30 mouse cellular contexts compared by ENCODE assay signal in genomic region chr6:72571826-72572225, GRCm38 (mm10). TPM values are rescaled to one million over a fixed set of nuclear protein-coding genes. Genes with fewer than 3 reads are reported as not detected.
DNase-seq lines count a peak whose midpoint lies in the region; ATAC-seq and TF ChIP-seq lines count a peak whose summit lies in the region.
"Had no signal": no experiment of that assay in that cellular context is flagged by ENCODE, and none has a peak within 500 bp of the region (broad histone marks: within the 10 kb centered on the region; RNA-seq: fewer than 3 reads in every experiment).

No protein-coding gene starts in this region.

- DNase-seq in heart, adult 18-20 months = peak; percentile 22 to 34
- DNase-seq in heart, adult 11 months = no peak
- no peak for DNase-seq in hindbrain, postnatal 0 days (ENCODE audit: low spot score)
- no peak for DNase-seq in hindbrain, embryonic 10.5 days (ENCODE audit: low spot score)
- peak; percentile 15 for DNase-seq in midbrain, postnatal 0 days (ENCODE audit: low spot score)
- DNase-seq in thymus, adult 18-20 months = no peak
- DNase-seq: adrenal gland, adult 8-10 months; adrenal gland, postnatal 25 days; cerebellum, adult 18-20 months; cerebellum, adult 9-10 months; cerebellum, postnatal 14 days; gastrocnemius, postnatal 14 days; kidney, adult 18-20 months had no signal

- no peaks in the 10 kb centered on the region for H3K9me3 ChIP-seq in hindbrain, postnatal 0 days (ENCODE audit: low read length)
- H3K9me3 ChIP-seq in hindbrain, embryonic 10.5 days = no peaks in the 10 kb centered on the region
- no peaks in the 10 kb centered on the region for H3K9me3 ChIP-seq in midbrain, postnatal 0 days (ENCODE audit: low read length)
- H3K9me3 ChIP-seq in midbrain, embryonic 16.5 days (replicated peaks; ENCODE audit: control insufficient read depth, low read length, poor library complexity, severe bottlenecking) = no peaks in the 10 kb centered on the region
- H3K9me3 ChIP-seq: forebrain, embryonic 10.5 days; forebrain, embryonic 13.5 days; heart, embryonic 13.5 days; hindbrain, embryonic 13.5 days had no signal

- H3K4me2 ChIP-seq in hindbrain, postnatal 0 days (ENCODE audit: low read depth, low read length) = no peak overlapping the region
- no peak overlapping the region for H3K4me2 ChIP-seq in midbrain, postnatal 0 days (ENCODE audit: low read depth, low read length, poor library complexity, severe bottlenecking)
- no peak overlapping the region for H3K4me2 ChIP-seq in midbrain, embryonic 16.5 days (ENCODE audit: low read length)
- H3K4me2 ChIP-seq: forebrain, embryonic 13.5 days; heart, embryonic 13.5 days; hindbrain, embryonic 13.5 days had no signal

- no peaks in the 10 kb centered on the region for H3K4me1 ChIP-seq in hindbrain, postnatal 0 days (ENCODE audit: insufficient read depth, low read length)
- H3K4me1 ChIP-seq in hindbrain, embryonic 10.5 days (replicated peaks) = no peaks in the 10 kb centered on the region
- H3K4me1 ChIP-seq in midbrain, postnatal 0 days (ENCODE audit: insufficient read depth, low read length) = no peaks in the 10 kb centered on the region
- H3K4me1 ChIP-seq in midbrain, embryonic 16.5 days (ENCODE audit: control insufficient read depth, insufficient read depth, low read length) = no peaks in the 10 kb centered on the region
- H3K4me1 ChIP-seq: forebrain, embryonic 10.5 days; forebrain, embryonic 13.5 days; heart, embryonic 13.5 days; hindbrain, embryonic 13.5 days had no signal

- H3K9ac ChIP-seq in hindbrain, postnatal 0 days (replicated peaks; ENCODE audit: low read length) = no peak overlapping the region
- no peak overlapping the region for H3K9ac ChIP-seq in midbrain, postnatal 0 days (replicated peaks; ENCODE audit: low read length, poor library complexity, severe bottlenecking)
- no peak overlapping the region for H3K9ac ChIP-seq in midbrain, embryonic 16.5 days (ENCODE audit: low read depth, low read length)
- H3K9ac ChIP-seq: forebrain, embryonic 13.5 days; heart, embryonic 13.5 days; hindbrain, embryonic 13.5 days had no signal

- no peaks in the 10 kb centered on the region for H3K27me3 ChIP-seq in hindbrain, postnatal 0 days (ENCODE audit: insufficient read depth, low read length)
- no peaks in the 10 kb centered on the region for H3K27me3 ChIP-seq in hindbrain, embryonic 10.5 days (ENCODE audit: insufficient read depth, poor library complexity, severe bottlenecking)
- H3K27me3 ChIP-seq in midbrain, postnatal 0 days (ENCODE audit: insufficient read depth, low read length) = no peaks in the 10 kb centered on the region
- no peaks in the 10 kb centered on the region for H3K27me3 ChIP-seq in midbrain, embryonic 16.5 days (ENCODE audit: control insufficient read depth, insufficient read depth, low read depth, low read length)
- H3K27me3 ChIP-seq: forebrain, embryonic 13.5 days; heart, embryonic 13.5 days; hindbrain, embryonic 13.5 days had no signal

- H3K36me3 ChIP-seq in hindbrain, postnatal 0 days (ENCODE audit: insufficient read depth, low read length) = peaks cover 6% of the 10 kb centered on the region; the same call in 1 of the 2 replicates
- H3K36me3 ChIP-seq in hindbrain, embryonic 10.5 days = peaks cover 37% of the 10 kb centered on the region
- peaks cover 16% of the 10 kb centered on the region for H3K36me3 ChIP-seq in midbrain, postnatal 0 days (ENCODE audit: insufficient read depth, low read length)
- H3K36me3 ChIP-seq in midbrain, embryonic 16.5 days (ENCODE audit: control insufficient read depth, insufficient read depth, low read length) = peaks cover 7% of the 10 kb centered on the region

- no peak; the same call in 1 of the 2 replicates for ATAC-seq in hindbrain, postnatal 0 days
- ATAC-seq in midbrain, postnatal 0 days (ENCODE audit: low FRiP score) = no peak
- no peak for ATAC-seq in midbrain, embryonic 16.5 days
- ATAC-seq: CD4-positive, CD25-positive, alpha-beta regulatory T cell, adult 4 months; forebrain, embryonic 13.5 days; forebrain, embryonic 16.5 days; hindbrain, embryonic 16.5 days; inflammation-experienced regulatory T-cells, adult 6 months; intestine, embryonic 16.5 days had no signal

- peak overlapping the region; percentile 15; the same call in 1 of the 2 replicates for H3K27ac ChIP-seq in hindbrain, postnatal 0 days
- no peak overlapping the region for H3K27ac ChIP-seq in hindbrain, embryonic 10.5 days
- no peak overlapping the region for H3K27ac ChIP-seq in midbrain, postnatal 0 days (ENCODE audit: low read depth, low read length)
- H3K27ac ChIP-seq in midbrain, embryonic 16.5 days (ENCODE audit: low read length) = no peak overlapping the region
- H3K27ac ChIP-seq: forebrain, embryonic 10.5 days; forebrain, embryonic 13.5 days; heart, embryonic 13.5 days; hindbrain, embryonic 13.5 days had no signal

- no peak overlapping the region for H3K4me3 ChIP-seq in hindbrain, postnatal 0 days (ENCODE audit: low read length)
- no peak overlapping the region for H3K4me3 ChIP-seq in hindbrain, embryonic 10.5 days
- no peak overlapping the region for H3K4me3 ChIP-seq in midbrain, postnatal 0 days (ENCODE audit: low read depth, low read length)
- no peak overlapping the region for H3K4me3 ChIP-seq in midbrain, embryonic 16.5 days (ENCODE audit: low read depth, low read length)
- H3K4me3 ChIP-seq: forebrain, embryonic 10.5 days; forebrain, embryonic 13.5 days; heart, embryonic 13.5 days; hindbrain, embryonic 13.5 days had no signal

- TF ChIP-seq CTCF in hindbrain, postnatal 0 days (IDR thresholded peaks at IDR 0.05; ENCODE audit: low read depth) = no peak
- no peak for TF ChIP-seq CTCF in midbrain, postnatal 0 days (IDR thresholded peaks at IDR 0.05)

- WGBS in hindbrain, postnatal 0 days = 41% methylated on average over 3 of the region's 3 CpGs
- WGBS in hindbrain, embryonic 10.5 days = 51% methylated on average over 3 of the region's 3 CpGs
- 47% methylated on average over 3 of the region's 3 CpGs for WGBS in midbrain, postnatal 0 days
- 57% methylated on average over 3 of the region's 3 CpGs for WGBS in midbrain, embryonic 16.5 days

RNA-seq across cellular contexts. Expression of gene Elmod3, which starts 26.4 kb away (rescaled TPM):
- 10 to 100 TPM; 11.6 to 12.6 TPM for total RNA-seq in heart, adult 18-20 months (2021)
- total RNA-seq in hindbrain, postnatal 0 days (2014; rRNA removed) = 23.8 and 26.1 TPM in 2 replicates
- 16.2 and 18.4 TPM in 2 replicates for polyA plus RNA-seq in hindbrain, postnatal 0 days (2015; fragmentation: Nextera tagmentation; extraction: Ambion mirVana)
- 13.7 and 15.7 TPM in 2 replicates for polyA plus RNA-seq in hindbrain, embryonic 10.5 days (2016; fragmentation: Nextera tagmentation; extraction: Ambion mirVana)
- total RNA-seq in midbrain, postnatal 0 days (2014; rRNA removed) = 12.5 and 18.3 TPM in 2 replicates
- 16.0 and 17.9 TPM in 2 replicates for polyA plus RNA-seq in midbrain, postnatal 0 days (2015; fragmentation: Nextera tagmentation; extraction: Ambion mirVana)
- polyA plus RNA-seq in midbrain, embryonic 16.5 days (2015; fragmentation: Nextera tagmentation; extraction: Ambion mirVana) = 17.3 and 17.8 TPM in 2 replicates

RNA-seq across cellular contexts. Expression of gene Retsat, which starts 26.4 kb away (rescaled TPM):
- 100 to 1,000 TPM; 199 to 208 TPM for total RNA-seq in heart, adult 18-20 months (2021)
- total RNA-seq in hindbrain, postnatal 0 days (2014; rRNA removed) = 4.9 and 12.6 TPM in 2 replicates
- 10.0 and 11.6 TPM in 2 replicates for polyA plus RNA-seq in hindbrain, postnatal 0 days (2015; fragmentation: Nextera tagmentation; extraction: Ambion mirVana)
- 7.7 and 8.5 TPM in 2 replicates for polyA plus RNA-seq in hindbrain, embryonic 10.5 days (2016; fragmentation: Nextera tagmentation; extraction: Ambion mirVana)
- total RNA-seq in midbrain, postnatal 0 days (2014; rRNA removed) = 4.4 and 4.5 TPM in 2 replicates
- 6.8 and 7.5 TPM in 2 replicates for polyA plus RNA-seq in midbrain, postnatal 0 days (2015; fragmentation: Nextera tagmentation; extraction: Ambion mirVana)
- polyA plus RNA-seq in midbrain, embryonic 16.5 days (2015; fragmentation: Nextera tagmentation; extraction: Ambion mirVana) = 5.9 and 6.3 TPM in 2 replicates

RNA-seq across cellular contexts. Expression of gene Capg, which starts 27.6 kb away (rescaled TPM):
- total RNA-seq in heart, adult 18-20 months (2021) = 10 to 100 TPM in 1 of 2 experiments, 1 to 10 TPM in 1; 9.4 to 11.9 TPM
- total RNA-seq in hindbrain, postnatal 0 days (2014; rRNA removed) = 5.8 and 10.6 TPM in 2 replicates
- polyA plus RNA-seq in hindbrain, postnatal 0 days (2015; fragmentation: Nextera tagmentation; extraction: Ambion mirVana) = 10.0 and 11.2 TPM in 2 replicates
- polyA plus RNA-seq in hindbrain, embryonic 10.5 days (2016; fragmentation: Nextera tagmentation; extraction: Ambion mirVana) = 13.4 and 14.1 TPM in 2 replicates
- 6.7 and 12.2 TPM in 2 replicates for total RNA-seq in midbrain, postnatal 0 days (2014; rRNA removed)
- polyA plus RNA-seq in midbrain, postnatal 0 days (2015; fragmentation: Nextera tagmentation; extraction: Ambion mirVana) = 6.3 and 8.0 TPM in 2 replicates
- 5.9 and 6.8 TPM in 2 replicates for polyA plus RNA-seq in midbrain, embryonic 16.5 days (2015; fragmentation: Nextera tagmentation; extraction: Ambion mirVana)

RNA-seq across cellular contexts. Expression of gene Tgoln1, which starts 45.0 kb away (rescaled TPM):
- total RNA-seq in heart, adult 18-20 months (2021) = 10 to 100 TPM; 61.4 to 72.6 TPM
- 28.5 and 29.8 TPM in 2 replicates for total RNA-seq in hindbrain, postnatal 0 days (2014; rRNA removed)
- polyA plus RNA-seq in hindbrain, postnatal 0 days (2015; fragmentation: Nextera tagmentation; extraction: Ambion mirVana) = 36.3 and 36.4 TPM in 2 replicates
- 32.7 and 34.7 TPM in 2 replicates for polyA plus RNA-seq in hindbrain, embryonic 10.5 days (2016; fragmentation: Nextera tagmentation; extraction: Ambion mirVana)
- total RNA-seq in midbrain, postnatal 0 days (2014; rRNA removed) = 34.2 and 36.2 TPM in 2 replicates
- 37.7 and 39.2 TPM in 2 replicates for polyA plus RNA-seq in midbrain, postnatal 0 days (2015; fragmentation: Nextera tagmentation; extraction: Ambion mirVana)
- 40.7 and 45.0 TPM in 2 replicates for polyA plus RNA-seq in midbrain, embryonic 16.5 days (2015; fragmentation: Nextera tagmentation; extraction: Ambion mirVana)

RNA-seq across cellular contexts. Expression of gene Sh2d6, which starts 50.3 kb away (rescaled TPM):
- under 1 TPM in 1 of 2 experiments, not detected in 1; 0.25 TPM for total RNA-seq in heart, adult 18-20 months (2021)
- total RNA-seq in hindbrain, postnatal 0 days (2014; rRNA removed) = not detected in 2 replicates
- 0.26 and 0.40 TPM in 2 replicates for polyA plus RNA-seq in hindbrain, postnatal 0 days (2015; fragmentation: Nextera tagmentation; extraction: Ambion mirVana)
- polyA plus RNA-seq in hindbrain, embryonic 10.5 days (2016; fragmentation: Nextera tagmentation; extraction: Ambion mirVana) = 0.15 and 0.21 TPM in 2 replicates
- 0.28 TPM in 1 of 2 replicates, not detected in the other for total RNA-seq in midbrain, postnatal 0 days (2014; rRNA removed)
- polyA plus RNA-seq in midbrain, postnatal 0 days (2015; fragmentation: Nextera tagmentation; extraction: Ambion mirVana) = 0.25 and 0.48 TPM in 2 replicates
- polyA plus RNA-seq in midbrain, embryonic 16.5 days (2015; fragmentation: Nextera tagmentation; extraction: Ambion mirVana) = 0.65 and 0.84 TPM in 2 replicates
- total RNA-seq: heart, adult 8-10 months; heart, postnatal 25 days; hematopoietic stem cell, adult 5-6 weeks; MEL had no signal
- polyA plus RNA-seq: CD4-positive, CD25-positive, alpha-beta regulatory T cell, adult 4 months; embryonic facial prominence, embryonic 11.5 days; embryonic facial prominence, embryonic 14.5 days; heart, embryonic 16.5 days; inflammation-experienced regulatory T-cells, adult 6 months had no signal

Comparison
In these comparisons a context has a peak if more than half of its experiments do, and no peak if none do; other contexts are left out.
1. DNase-seq: peak in heart, adult 18-20 months (2 of 2) and midbrain, postnatal 0 days (single experiment); none in heart, adult 11 months (single experiment), hindbrain, postnatal 0 days (single experiment), hindbrain, embryonic 10.5 days (single experiment) and thymus, adult 18-20 months (0 of 2).